ENCODE assay signal across 32 mouse cellular contexts in the genomic region with DNA sequence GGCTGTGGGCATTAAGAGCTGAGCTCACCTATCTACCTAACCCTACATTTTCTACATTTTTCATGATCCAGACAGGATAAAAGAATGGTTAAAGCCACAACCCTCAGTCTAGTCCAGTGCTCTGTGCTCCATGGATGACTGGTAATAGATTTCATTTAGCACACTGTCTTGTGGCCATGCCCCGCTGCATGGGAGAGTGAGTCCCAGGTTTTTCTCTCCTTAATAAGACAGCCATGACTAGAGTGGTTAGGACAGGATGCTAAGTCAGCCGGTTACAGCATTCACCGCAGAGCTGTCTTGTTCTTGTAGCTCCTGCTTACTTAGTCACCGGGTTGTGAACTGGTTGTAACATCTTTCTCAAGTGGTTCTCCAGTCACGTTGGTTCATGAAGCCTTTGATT. TPM values are rescaled to one million over a fixed set of nuclear protein-coding genes. Genes with fewer than 3 reads are reported as not detected.
"Had no signal": no experiment of that assay in that cellular context is flagged by ENCODE, and none has a peak within 500 bp of the region (broad histone marks: within the 10 kb centered on the region; RNA-seq: fewer than 3 reads in every experiment).

No protein-coding gene starts in this region.

- H3K9ac ChIP-seq: limb, embryonic 12.5 days; limb, embryonic 13.5 days; limb, embryonic 15.5 days; liver, embryonic 12.5 days; liver, embryonic 13.5 days; liver, embryonic 14.5 days; liver, embryonic 15.5 days; liver, postnatal 0 days; lung, embryonic 14.5 days; lung, embryonic 15.5 days; midbrain, embryonic 12.5 days; midbrain, embryonic 13.5 days; midbrain, embryonic 15.5 days; neural tube, embryonic 12.5 days had no signal

- H3K4me2 ChIP-seq: limb, embryonic 12.5 days; limb, embryonic 13.5 days; limb, embryonic 15.5 days; liver, embryonic 11.5 days; liver, embryonic 12.5 days; liver, embryonic 13.5 days; liver, embryonic 15.5 days; lung, embryonic 14.5 days; lung, embryonic 15.5 days; midbrain, embryonic 11.5 days; midbrain, embryonic 12.5 days; midbrain, embryonic 13.5 days; midbrain, embryonic 15.5 days; neural tube, embryonic 12.5 days had no signal

- H3K27me3 ChIP-seq: limb, embryonic 12.5 days; limb, embryonic 13.5 days; limb, embryonic 15.5 days; liver, embryonic 12.5 days; liver, embryonic 13.5 days; liver, embryonic 15.5 days; lung, embryonic 15.5 days; midbrain, embryonic 12.5 days; midbrain, embryonic 13.5 days; midbrain, embryonic 15.5 days; neural tube, embryonic 12.5 days had no signal

- DNase-seq: left cerebral cortex, postnatal 4 days; liver; liver, embryonic 13.5 days; liver, postnatal 0 days; lung, adult 18-20 months; lung, adult 2 months; lung, embryonic 14.5 days; lung, postnatal 10 days; lung, postnatal 14 days; lung, postnatal 36 days; lung, postnatal 4 days; midbrain, embryonic 14.5 days had no signal

- H3K27ac ChIP-seq: limb, embryonic 10.5 days; limb, embryonic 12.5 days; limb, embryonic 13.5 days; limb, embryonic 15.5 days; liver, embryonic 12.5 days; liver, embryonic 13.5 days; liver, embryonic 14.5 days; liver, embryonic 15.5 days; lung, embryonic 15.5 days; macrophage; midbrain, embryonic 10.5 days; midbrain, embryonic 12.5 days; midbrain, embryonic 13.5 days; midbrain, embryonic 15.5 days; neural tube, embryonic 12.5 days had no signal

- H3K4me1 ChIP-seq: liver, embryonic 12.5 days; liver, embryonic 15.5 days; megakaryocyte, embryonic 14.5 days had no signal

- H3K4me3 ChIP-seq: limb, embryonic 10.5 days; limb, embryonic 12.5 days; limb, embryonic 13.5 days; limb, embryonic 15.5 days; liver, embryonic 12.5 days; liver, embryonic 13.5 days; liver, embryonic 15.5 days; lung, embryonic 15.5 days; megakaryocyte, embryonic 14.5 days; midbrain, embryonic 10.5 days; midbrain, embryonic 12.5 days; midbrain, embryonic 13.5 days; midbrain, embryonic 15.5 days; myocyte; neural tube, embryonic 12.5 days had no signal

- ATAC-seq: liver, embryonic 12.5 days; liver, postnatal 0 days; lung, postnatal 0 days; midbrain, embryonic 13.5 days; midbrain, embryonic 15.5 days; midbrain, embryonic 16.5 days had no signal

- H3K36me3 ChIP-seq: limb, embryonic 10.5 days; limb, embryonic 12.5 days; limb, embryonic 13.5 days; limb, embryonic 15.5 days; liver, embryonic 12.5 days; liver, embryonic 13.5 days; liver, embryonic 15.5 days; lung, embryonic 15.5 days; midbrain, embryonic 10.5 days; midbrain, embryonic 12.5 days; midbrain, embryonic 13.5 days; midbrain, embryonic 15.5 days; neural tube, embryonic 12.5 days had no signal

- H3K9me3 ChIP-seq: limb, embryonic 10.5 days; limb, embryonic 12.5 days; limb, embryonic 15.5 days; liver, embryonic 12.5 days; liver, embryonic 13.5 days; liver, embryonic 15.5 days; lung, embryonic 15.5 days; midbrain, embryonic 10.5 days; midbrain, embryonic 12.5 days; midbrain, embryonic 15.5 days; neural tube, embryonic 12.5 days had no signal

RNA-seq across cellular contexts. Expression of gene Pard3, which starts 49.5 kb away (rescaled TPM):
- polyA plus RNA-seq: macrophage had no signal
